Mouse (Mus musculus) embryonic fibroblast, embryonic 13.5 days (primary cell): ENCODE results near the gene Cox11.

Source experiments
- CTCF ChIP-seq: IDR thresholded peaks from 2 replicates; pipeline ENCODE4 v1.5.1; 2011; ENCODE audit warnings: mild to moderate bottlenecking, control low read depth, low read length, moderate library complexity, borderline replicate concordance; ENCODE audit not compliant: insufficient read depth
- POLR2A ChIP-seq: IDR thresholded peaks from 2 replicates; pipeline ENCODE4 v1.6.1; 2011; ENCODE audit warnings: low read depth, mild to moderate bottlenecking, control low read depth, low read length, moderate library complexity

GRCm38 (mm10) chr11:90634661-90635060 lies 3.3 kb upstream of the Cox11 start:
- TF ChIP-seq POLR2A (no peak), CTCF (no peak)
